In genomic region chr10:96176916-96177315, GRCm38 (mm10) we compare ENCODE assay signal across 25 mouse cellular contexts. TPM values are rescaled to one million over a fixed set of nuclear protein-coding genes. Genes with fewer than 3 reads are reported as not detected.
"Had no signal": no experiment of that assay in that cellular context is flagged by ENCODE, and none has a peak within 500 bp of the region (broad histone marks: within the 10 kb centered on the region; RNA-seq: fewer than 3 reads in every experiment).

No protein-coding gene starts in this region.

- H3K4me2 ChIP-seq: neural tube, embryonic 13.5 days; neural tube, embryonic 15.5 days; stomach, embryonic 15.5 days had no signal

- H3K4me1 ChIP-seq: neural tube, embryonic 13.5 days; neural tube, embryonic 15.5 days; stomach, embryonic 15.5 days had no signal

- DNase-seq: retina, postnatal 1 day; right cerebral cortex, adult 18-20 months; right cerebral cortex, postnatal 14 days; right cerebral cortex, postnatal 25 days; right cerebral cortex, postnatal 4 days; spleen, adult 18-20 months; thymus, adult 18-20 months; thymus, adult 2 months; thymus, postnatal 14 days; thymus, postnatal 25 days; thymus, postnatal 36 days; thymus, postnatal 4 days had no signal

- H3K9me3 ChIP-seq: neural tube, embryonic 13.5 days; neural tube, embryonic 15.5 days; stomach, embryonic 15.5 days had no signal

- H3K36me3 ChIP-seq: neural tube, embryonic 13.5 days; neural tube, embryonic 15.5 days; stomach, embryonic 15.5 days had no signal

- H3K9ac ChIP-seq: neural tube, embryonic 13.5 days; neural tube, embryonic 15.5 days; stomach, embryonic 15.5 days had no signal

- H3K27ac ChIP-seq: neural tube, embryonic 13.5 days; neural tube, embryonic 15.5 days; stomach, embryonic 15.5 days; stomach, postnatal 0 days had no signal

- H3K27me3 ChIP-seq: neural tube, embryonic 13.5 days; neural tube, embryonic 15.5 days; stomach, embryonic 15.5 days had no signal

- H3K4me3 ChIP-seq: neural tube, embryonic 13.5 days; neural tube, embryonic 15.5 days; stomach, embryonic 15.5 days had no signal

RNA-seq across cellular contexts. Expression of gene Gm5426, which starts 40.5 kb away (rescaled TPM):
- total RNA-seq: neutrophil, adult 5-6 weeks had no signal
- polyA plus RNA-seq: neural tube, embryonic 13.5 days; neural tube, embryonic 14.5 days; neural tube, embryonic 15.5 days; small intestine, adult 2 months; spleen, adult 2 months; stomach, embryonic 14.5 days; stomach, embryonic 15.5 days; stomach, embryonic 16.5 days; stomach, postnatal 0 days; testis, adult 2 months; thymus, adult 2 months; thymus, postnatal 0 days; urinary bladder, adult 2 months had no signal
